22 mouse cellular contexts compared by ENCODE assay signal in the genomic region with DNA sequence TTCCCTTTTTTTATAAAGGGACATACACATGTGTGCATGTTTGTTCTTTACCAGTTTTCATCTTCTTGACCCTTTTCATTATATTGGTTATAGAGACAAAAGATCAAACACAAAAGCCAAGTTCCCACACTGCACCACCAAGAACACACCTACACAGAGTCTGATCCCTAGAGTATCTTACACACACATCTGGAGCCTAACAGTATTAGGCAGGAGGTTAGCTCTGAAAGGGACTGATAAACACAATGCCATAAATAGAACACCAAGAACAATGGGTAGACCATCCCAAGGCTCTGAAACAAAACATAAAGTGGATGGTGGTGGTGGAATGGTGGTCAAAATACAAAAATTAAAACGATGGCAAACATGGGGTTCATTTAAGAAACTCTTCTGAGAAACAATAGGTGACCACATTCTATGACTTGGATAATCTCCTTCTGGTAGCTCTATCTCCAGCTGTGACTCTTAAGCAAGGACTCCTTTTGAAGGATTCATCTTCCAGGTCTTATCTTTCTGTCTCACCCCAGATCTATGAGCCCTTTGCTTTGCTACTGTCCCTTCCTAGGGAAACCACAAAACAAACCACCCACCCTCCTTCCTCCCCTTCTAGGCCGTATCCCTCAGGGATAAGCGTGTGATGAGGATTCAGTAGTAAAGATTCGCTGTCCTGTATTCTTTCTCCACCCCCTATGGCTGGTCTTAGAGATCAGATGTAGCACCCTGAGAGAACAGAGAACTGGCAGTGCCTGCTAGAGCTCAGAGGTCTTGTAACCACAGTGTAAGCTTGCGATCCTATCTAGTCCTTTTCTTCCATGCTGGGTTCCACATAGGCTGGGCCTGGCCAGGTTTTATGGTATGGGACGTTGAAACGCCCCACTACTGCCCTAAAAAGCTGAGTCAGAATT. TPM values are rescaled to one million over a fixed set of nuclear protein-coding genes. Genes with fewer than 3 reads are reported as not detected.
DNase-seq lines count a peak whose midpoint lies in the region; ATAC-seq and TF ChIP-seq lines count a peak whose summit lies in the region.
"Had no signal": no experiment of that assay in that cellular context is flagged by ENCODE, and none has a peak within 500 bp of the region (broad histone marks: within the 10 kb centered on the region; RNA-seq: fewer than 3 reads in every experiment).

No protein-coding gene starts in this region.

- H3K9me3 ChIP-seq in heart, embryonic 10.5 days: peaks cover 7% of the 10 kb centered on the region; the same call in 1 of the 2 replicates
- H3K9me3 ChIP-seq in liver, embryonic 14.5 days (ENCODE audit: control insufficient read depth, low read length): no peaks in the 10 kb centered on the region
- peaks cover 10% of the 10 kb centered on the region for H3K9me3 ChIP-seq in kidney, embryonic 14.5 days (ENCODE audit: control insufficient read depth, low read length)
- H3K9me3 ChIP-seq: heart, embryonic 15.5 days had no signal

- no peaks in the 10 kb centered on the region for H3K4me1 ChIP-seq in heart, embryonic 10.5 days
- peaks cover 0 to 7% of the 10 kb centered on the region in 2 experiments; a peak in 2 of 4 replicates for H3K4me1 ChIP-seq in liver, embryonic 14.5 days (replicated peaks; ENCODE audit: control insufficient read depth in 2 of 2, insufficient read depth in 2 of 2, low read length in 1 of 2)
- H3K4me1 ChIP-seq in kidney, embryonic 14.5 days (ENCODE audit: control insufficient read depth, insufficient read depth, low read length): no peaks in the 10 kb centered on the region
- H3K4me1 ChIP-seq: embryonic facial prominence, embryonic 12.5 days; forebrain, embryonic 15.5 days; heart, embryonic 15.5 days had no signal

- DNase-seq in heart, embryonic 10.5 days (ENCODE audit: low spot score): peak; percentile 56
- no peak for DNase-seq in heart, postnatal 36 days
- peak; percentile 42 for DNase-seq in c-Kit-positive CD71-positive TER-119-negative erythroid progenitor cells, embryonic 14.5 days (ENCODE audit: low read depth)
- DNase-seq in liver, embryonic 14.5 days (ENCODE audit: low read depth in 3 of 3, low spot score in 3 of 3): peak in 2 of 3 experiments; percentile 7 to 9
- no peak for DNase-seq in kidney, postnatal 25 days
- DNase-seq in thymus, postnatal 36 days: no peak
- DNase-seq: adrenal gland, postnatal 25 days; cerebellum, adult 11-12 months; cerebellum, adult 9-10 months; cerebellum, postnatal 25 days; gastrocnemius, postnatal 36 days; heart, adult 18-20 months; heart, postnatal 14 days had no signal

- H3K9ac ChIP-seq in liver, embryonic 14.5 days (replicated peaks): no peak overlapping the region
- no peak overlapping the region for H3K9ac ChIP-seq in kidney, embryonic 14.5 days (ENCODE audit: low read depth, low read length)
- H3K9ac ChIP-seq: embryonic facial prominence, embryonic 12.5 days; forebrain, embryonic 15.5 days; heart, embryonic 15.5 days had no signal

- peak; percentile 87 for ATAC-seq in liver, embryonic 14.5 days (ENCODE audit: insufficient read depth)
- peak; percentile 83 for ATAC-seq in megakaryocyte progenitor cell, adult 5-6 weeks (replicated peaks; ENCODE audit: poor library complexity)
- ATAC-seq in kidney, embryonic 14.5 days (ENCODE audit: low FRiP score, low TSS enrichment): no peak
- ATAC-seq: activated CD4-positive, CD25-positive, alpha-beta regulatory T cell, adult 4 months; forebrain, embryonic 15.5 days; hindbrain, embryonic 16.5 days; Patski had no signal

- intact Hi-C loops in heart, postnatal 36 days (cut with DNase I): no loop called here

- no peak overlapping the region for H3K27ac ChIP-seq in heart, embryonic 10.5 days
- no peak overlapping the region for H3K27ac ChIP-seq in liver, embryonic 14.5 days
- H3K27ac ChIP-seq in kidney, embryonic 14.5 days (ENCODE audit: low read depth, low read length): no peak overlapping the region
- H3K27ac ChIP-seq: embryonic facial prominence, embryonic 12.5 days; forebrain, embryonic 15.5 days; heart, embryonic 15.5 days had no signal

- TF ChIP-seq CTCF in liver, embryonic 14.5 days (IDR thresholded peaks at IDR 0.05; ENCODE audit: low read depth): no peak

- H3K4me3 ChIP-seq in heart, embryonic 10.5 days: no peak overlapping the region
- no peak overlapping the region for H3K4me3 ChIP-seq in liver, embryonic 14.5 days (ENCODE audit: insufficient read depth in 1 of 2, low read depth in 2 of 2, low read length in 2 of 2)
- H3K4me3 ChIP-seq in kidney, embryonic 14.5 days (ENCODE audit: low read length): no peak overlapping the region
- H3K4me3 ChIP-seq: embryonic facial prominence, embryonic 12.5 days; forebrain, embryonic 15.5 days; heart, embryonic 15.5 days had no signal

- TF ChIP-seq EP300 in liver, embryonic 14.5 days (IDR thresholded peaks at IDR 0.05; ENCODE audit: low read depth): peak; percentile 42

- H3K4me2 ChIP-seq in liver, embryonic 14.5 days (ENCODE audit: low read depth): no peak overlapping the region
- H3K4me2 ChIP-seq in kidney, embryonic 14.5 days (replicated peaks; ENCODE audit: low read depth, low read length): no peak overlapping the region
- H3K4me2 ChIP-seq: embryonic facial prominence, embryonic 12.5 days; forebrain, embryonic 15.5 days; heart, embryonic 11.5 days; heart, embryonic 15.5 days had no signal

- no peaks in the 10 kb centered on the region for H3K27me3 ChIP-seq in heart, embryonic 10.5 days (ENCODE audit: insufficient read depth, poor library complexity, severe bottlenecking)
- no peaks in the 10 kb centered on the region for H3K27me3 ChIP-seq in liver, embryonic 14.5 days (ENCODE audit: control insufficient read depth, insufficient read depth, low read length)
- H3K27me3 ChIP-seq in kidney, embryonic 14.5 days (ENCODE audit: control insufficient read depth, insufficient read depth, low read length): no peaks in the 10 kb centered on the region
- H3K27me3 ChIP-seq: embryonic facial prominence, embryonic 12.5 days; forebrain, embryonic 15.5 days; heart, embryonic 15.5 days; Patski had no signal

- WGBS in heart, embryonic 10.5 days: 72% methylated on average over 7 of the region's 7 CpGs
- 29% methylated on average over 7 of the region's 7 CpGs for WGBS in liver, embryonic 14.5 days (ENCODE audit: insufficient replicate concordance)
- 85% methylated on average over 7 of the region's 7 CpGs for WGBS in kidney, embryonic 14.5 days

- H3K36me3 ChIP-seq in heart, embryonic 10.5 days: no peaks in the 10 kb centered on the region
- H3K36me3 ChIP-seq in liver, embryonic 14.5 days (replicated peaks; ENCODE audit: control insufficient read depth, insufficient read depth, low read depth): no peaks in the 10 kb centered on the region
- no peaks in the 10 kb centered on the region for H3K36me3 ChIP-seq in kidney, embryonic 14.5 days (ENCODE audit: control insufficient read depth, insufficient read depth, low read length)
- H3K36me3 ChIP-seq: embryonic facial prominence, embryonic 12.5 days; forebrain, embryonic 15.5 days; heart, embryonic 15.5 days had no signal

RNA-seq across cellular contexts. Expression of a gene that starts 16.6 kb away (rescaled TPM):
- 34.9 and 43.6 TPM in 2 replicates for polyA plus RNA-seq in heart, embryonic 10.5 days (2016; fragmentation: Nextera tagmentation; extraction: Ambion mirVana)
- total RNA-seq in heart, postnatal 36 days (2021): 10 to 100 TPM; 14.2 to 20.6 TPM
- 5.7 and 6.4 TPM in 2 replicates for polyA plus RNA-seq in liver, embryonic 14.5 days (2012; rRNA removed)
- polyA plus RNA-seq in liver, embryonic 14.5 days (2014; fragmentation: Nextera tagmentation; extraction: Ambion mirVana): 8.3 and 8.5 TPM in 2 replicates
- 16.3 and 23.8 TPM in 2 replicates for total RNA-seq in megakaryocyte progenitor cell, adult 5-6 weeks (2015)
- total RNA-seq in megakaryocyte progenitor cell, adult 5-6 weeks (2017): 33.6 and 35.0 TPM in 2 replicates
- polyA plus RNA-seq in kidney, embryonic 14.5 days (2014; fragmentation: Nextera tagmentation; extraction: Ambion mirVana): 45.0 and 51.3 TPM in 2 replicates

Comparison
In these comparisons a context has a peak if more than half of its experiments do, and no peak if none do; other contexts are left out.
1. DNase-seq: peak in heart, embryonic 10.5 days (single experiment), c-Kit-positive CD71-positive TER-119-negative erythroid progenitor cells, embryonic 14.5 days (single experiment) and liver, embryonic 14.5 days (2 of 3); none in heart, postnatal 36 days (0 of 2), kidney, postnatal 25 days (0 of 2) and thymus, postnatal 36 days (0 of 2).